Mouse (Mus musculus) forelimb bud, embryonic 11.5 days (tissue): ENCODE data around the gene Ubqln4.
"Not testable (repeated sequence)": the region's sequence is repeated elsewhere in the genome, so short reads cannot be mapped to it uniquely, and the experiment has no call there.

ENCODE experiments used
- DNase-seq: peaks from one replicate; pipeline ENCODE4 v3.0.0-alpha.2; 2012; ENCODE audit warnings: low read depth, low spot score

The Ubqln4 gene

DNA sequence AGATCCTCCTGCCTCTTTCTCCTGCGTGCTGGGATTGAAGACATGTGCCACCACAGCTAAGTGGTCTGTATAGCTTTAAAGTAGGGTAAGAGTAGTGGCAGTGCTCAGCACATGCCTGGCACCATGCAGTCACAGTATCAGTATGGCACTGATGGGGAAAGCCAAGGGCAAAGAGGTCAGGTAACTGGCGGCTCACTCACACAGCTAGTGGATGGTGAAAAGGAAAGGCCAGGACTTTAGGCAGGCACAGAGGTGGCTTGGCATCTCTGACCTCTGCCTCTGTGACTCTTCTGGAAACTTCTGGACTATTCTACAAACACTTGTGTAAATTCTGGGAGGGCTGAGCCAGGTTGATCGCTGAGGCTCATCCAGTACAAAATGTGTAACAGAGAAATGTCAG is 12.6 kb downstream of the Ubqln4 start:
- no peak for DNase-seq

DNA sequence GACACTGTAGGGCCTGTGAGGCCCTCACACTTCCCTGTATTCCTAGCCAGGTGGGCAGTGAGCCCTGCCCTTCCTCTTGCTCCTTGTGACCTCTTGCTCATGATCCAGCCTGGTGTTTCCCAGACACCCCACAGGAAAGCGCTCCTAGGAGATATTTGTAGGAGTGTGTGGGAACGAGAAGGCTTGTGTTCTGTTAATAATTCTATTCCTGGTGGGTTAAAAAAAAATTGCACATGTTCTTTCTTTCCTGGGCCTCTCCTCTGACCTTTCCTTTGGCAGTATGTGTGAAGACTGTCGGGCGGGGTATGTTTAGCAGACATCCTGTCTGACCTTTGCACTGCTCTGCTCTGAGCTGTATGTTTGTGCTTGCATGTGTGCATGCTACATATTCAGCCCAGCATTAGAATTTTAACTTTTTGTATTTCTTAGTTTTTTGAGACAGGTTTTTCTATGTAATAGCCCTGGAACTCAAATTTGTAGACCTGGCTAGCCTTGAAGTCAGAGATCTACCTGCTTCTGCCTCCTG is 13.0 kb downstream of the Ubqln4 start:
- no peak for DNase-seq

DNA sequence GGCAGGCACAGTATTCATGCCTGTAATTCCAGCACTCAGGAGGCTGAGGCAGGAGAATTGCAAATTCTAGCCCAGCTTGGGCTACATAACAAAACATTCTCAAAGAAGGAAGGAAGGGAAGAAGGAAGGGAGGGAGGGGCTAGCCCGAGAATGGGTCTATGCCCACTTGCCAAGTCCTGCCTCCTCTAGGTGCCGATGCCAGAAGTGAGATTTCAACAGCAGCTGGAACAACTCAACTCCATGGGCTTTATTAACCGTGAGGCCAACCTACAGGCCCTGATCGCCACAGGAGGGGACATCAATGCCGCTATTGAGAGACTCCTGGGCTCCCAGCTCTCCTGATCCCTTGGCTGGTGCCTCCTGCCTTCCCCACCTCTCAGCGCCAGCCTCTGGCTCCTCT is 14.3 kb downstream of the Ubqln4 start:
- DNase-seq: no peak

DNA sequence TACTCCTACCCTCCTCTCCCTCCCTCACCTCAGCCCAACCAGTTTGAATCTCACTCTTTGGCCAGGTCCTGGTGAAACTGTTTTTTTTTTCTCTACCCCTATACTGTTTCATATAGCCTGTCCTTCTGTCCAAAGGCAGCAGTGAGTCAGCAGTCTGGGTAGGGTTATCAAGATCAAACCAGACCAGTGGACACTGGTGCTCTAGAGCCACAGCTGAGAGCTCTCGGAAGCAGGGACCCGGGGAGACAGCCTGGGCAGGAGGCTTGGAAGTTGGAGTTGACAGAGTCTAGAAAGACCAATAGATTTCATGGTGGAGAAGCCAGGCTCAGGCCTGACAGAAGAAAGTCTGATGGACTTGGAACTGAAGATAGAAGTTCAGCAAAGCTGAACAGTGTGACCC is 15.1 kb downstream of the Ubqln4 start:
- DNase-seq: no peak

DNA sequence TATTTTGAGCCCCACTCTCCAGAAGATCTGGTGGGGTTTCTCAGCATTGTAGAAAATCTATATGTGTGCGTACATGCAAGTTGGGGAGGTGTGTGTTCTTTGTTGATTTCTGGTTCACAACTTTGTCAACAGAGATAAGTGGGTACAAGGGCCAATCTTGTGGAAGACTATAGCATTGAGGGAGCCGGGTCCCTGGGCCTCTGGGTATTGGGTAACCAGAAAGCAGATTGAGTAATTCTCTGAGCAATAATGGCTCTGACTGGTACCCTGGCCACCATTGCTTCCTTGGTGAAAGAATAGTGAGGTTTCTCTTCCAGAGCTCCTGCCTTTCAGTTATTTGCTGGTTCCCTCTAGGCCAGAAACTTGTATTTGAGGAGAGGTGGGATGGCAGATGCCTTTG is 15.5 kb downstream of the Ubqln4 start:
- no peak for DNase-seq

DNA sequence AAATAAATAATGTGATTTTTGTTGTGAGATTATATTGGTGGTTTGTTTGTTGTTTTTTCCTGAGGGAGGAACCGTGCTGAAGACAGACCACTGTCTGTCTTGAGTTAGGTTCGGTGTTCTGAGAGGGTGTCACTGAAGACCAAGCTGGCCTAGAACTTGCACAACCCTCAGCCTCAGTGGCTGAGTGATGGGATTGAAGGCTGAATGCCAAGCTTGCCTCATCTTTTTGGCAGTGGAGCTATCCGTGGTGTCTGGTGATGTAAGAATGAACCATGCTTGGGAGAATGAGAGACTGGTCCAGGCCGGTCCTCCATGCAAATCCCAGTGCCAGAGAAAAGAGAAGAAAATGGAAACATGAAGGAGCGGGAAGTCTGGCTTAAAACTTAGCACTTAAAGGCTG is 16.1 kb downstream of the Ubqln4 start:
- no peak for DNase-seq

DNA sequence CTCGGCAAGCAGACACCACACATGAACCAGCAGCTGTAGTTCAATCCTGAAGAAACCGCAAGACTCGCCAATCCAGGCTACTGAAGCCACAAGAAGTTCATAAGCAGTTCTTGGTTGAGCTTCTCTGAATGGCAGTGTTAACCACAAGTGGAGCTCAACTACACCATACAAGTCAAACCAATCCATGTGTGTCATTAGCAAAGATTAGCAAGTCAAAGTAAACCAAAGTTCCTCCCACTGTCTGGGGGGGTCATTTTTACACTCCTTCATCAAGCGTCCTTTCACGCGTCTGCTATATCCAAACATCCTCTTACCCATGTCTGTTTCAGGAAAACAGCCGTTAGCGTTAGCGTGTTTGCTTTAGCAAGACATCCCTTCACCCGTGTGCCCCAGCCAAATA is 16.8 kb downstream of the Ubqln4 start:
- no peak for DNase-seq

DNA sequence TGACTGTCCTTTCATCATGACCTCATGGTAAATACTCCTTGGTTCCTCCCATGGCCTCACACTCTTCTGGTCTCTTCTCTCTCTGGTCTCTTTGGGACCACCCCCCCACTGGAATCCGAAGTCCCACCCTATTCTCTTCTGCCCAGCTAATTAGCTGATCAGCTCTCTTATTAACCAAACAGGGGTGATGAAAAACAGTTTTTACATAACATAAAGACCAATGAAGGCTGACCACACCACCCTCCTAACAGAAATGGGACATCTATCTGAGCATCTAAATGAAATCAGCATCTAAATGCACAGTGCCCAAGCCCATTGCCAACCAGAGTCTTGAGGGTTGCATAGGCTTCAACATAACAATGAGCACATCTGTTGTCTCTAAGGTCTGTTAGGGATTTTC is 18.3 kb downstream of the Ubqln4 start:
- no peak for DNase-seq

DNA sequence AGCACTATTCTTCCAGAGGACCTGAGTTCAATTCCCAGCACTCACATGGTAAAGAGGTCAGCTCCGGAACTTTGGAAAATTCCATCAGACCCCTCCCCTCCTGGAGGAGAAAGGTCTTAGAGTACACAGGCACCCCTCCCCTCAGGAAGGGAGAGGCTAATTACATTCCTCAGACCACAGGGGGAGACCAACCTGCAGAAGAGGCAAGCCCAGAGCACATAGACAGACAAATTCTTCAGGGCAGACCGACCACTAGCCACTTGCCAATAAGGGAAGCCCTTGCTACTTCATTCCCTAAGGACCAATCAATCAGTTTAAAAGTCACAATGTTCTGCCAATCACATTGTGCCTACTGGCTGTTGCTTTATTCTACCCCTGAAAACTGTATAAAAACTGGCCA is 19.3 kb downstream of the Ubqln4 start:
- no peak for DNase-seq

DNA sequence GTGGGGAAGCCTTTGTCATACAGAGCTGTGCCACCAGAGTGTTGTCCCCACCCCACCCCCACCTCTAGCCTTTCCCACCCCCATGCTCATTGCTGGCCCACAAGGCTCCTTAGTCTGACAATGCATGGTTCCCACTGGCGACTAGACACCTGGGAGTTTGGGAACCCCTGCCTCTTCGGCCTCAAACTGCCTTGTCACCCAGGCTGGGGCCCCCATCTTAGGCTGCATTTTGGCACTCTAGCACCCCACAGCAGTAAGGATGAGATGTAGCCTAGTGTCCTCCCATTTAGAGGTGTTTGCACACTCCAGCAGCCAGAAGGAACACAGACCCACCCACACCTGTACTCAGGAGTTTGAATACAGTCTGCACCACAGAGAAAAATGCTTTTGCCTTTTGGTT is 20.3 kb downstream of the Ubqln4 start:
- DNase-seq: no peak

DNA sequence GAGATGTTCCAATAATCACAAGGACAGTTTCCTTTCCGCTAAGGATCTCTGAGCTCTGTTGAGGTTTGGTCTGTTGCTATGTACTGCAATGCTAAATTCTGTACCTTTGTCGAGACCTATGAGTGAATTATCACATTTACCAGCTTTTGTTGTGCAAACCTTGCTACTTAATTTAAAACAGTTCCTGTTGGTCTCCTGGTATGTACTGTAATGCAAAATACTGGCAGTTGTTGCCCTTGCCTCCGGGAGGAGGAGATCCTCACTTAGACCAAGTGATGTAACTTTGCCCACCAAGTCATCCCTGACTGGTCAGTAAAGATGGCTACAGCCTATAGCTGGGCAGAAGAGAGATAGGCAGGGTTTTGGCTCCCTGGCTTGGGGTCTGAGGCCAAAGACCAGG is 22.0 kb downstream of the Ubqln4 start, which contains the start of gene Ssr2:
Gene Ssr2, plus strand, starts transcription at position 337 of the 400 bp plus-strand sequence.
- no peak for DNase-seq

DNA sequence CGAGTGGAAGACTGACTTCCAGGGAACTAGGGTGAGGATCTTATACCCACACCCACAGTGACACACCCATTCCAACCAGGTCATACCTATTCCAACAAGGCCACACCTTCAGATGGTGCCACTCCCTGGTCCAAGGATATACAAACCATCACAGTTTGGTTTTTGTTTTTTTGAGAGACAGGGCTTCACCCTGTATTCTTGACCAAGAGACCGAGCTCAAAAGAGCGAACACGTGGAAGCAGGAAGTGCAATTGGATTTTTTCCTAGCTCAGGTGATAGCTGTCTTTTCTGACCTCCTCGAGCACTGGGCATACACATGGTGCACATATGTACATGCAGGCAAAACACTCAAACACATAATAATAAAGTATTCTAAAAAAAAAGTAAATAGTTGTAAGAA is 24.3 kb downstream of the Ubqln4 start:
- DNase-seq: not testable (repeated sequence)

DNA sequence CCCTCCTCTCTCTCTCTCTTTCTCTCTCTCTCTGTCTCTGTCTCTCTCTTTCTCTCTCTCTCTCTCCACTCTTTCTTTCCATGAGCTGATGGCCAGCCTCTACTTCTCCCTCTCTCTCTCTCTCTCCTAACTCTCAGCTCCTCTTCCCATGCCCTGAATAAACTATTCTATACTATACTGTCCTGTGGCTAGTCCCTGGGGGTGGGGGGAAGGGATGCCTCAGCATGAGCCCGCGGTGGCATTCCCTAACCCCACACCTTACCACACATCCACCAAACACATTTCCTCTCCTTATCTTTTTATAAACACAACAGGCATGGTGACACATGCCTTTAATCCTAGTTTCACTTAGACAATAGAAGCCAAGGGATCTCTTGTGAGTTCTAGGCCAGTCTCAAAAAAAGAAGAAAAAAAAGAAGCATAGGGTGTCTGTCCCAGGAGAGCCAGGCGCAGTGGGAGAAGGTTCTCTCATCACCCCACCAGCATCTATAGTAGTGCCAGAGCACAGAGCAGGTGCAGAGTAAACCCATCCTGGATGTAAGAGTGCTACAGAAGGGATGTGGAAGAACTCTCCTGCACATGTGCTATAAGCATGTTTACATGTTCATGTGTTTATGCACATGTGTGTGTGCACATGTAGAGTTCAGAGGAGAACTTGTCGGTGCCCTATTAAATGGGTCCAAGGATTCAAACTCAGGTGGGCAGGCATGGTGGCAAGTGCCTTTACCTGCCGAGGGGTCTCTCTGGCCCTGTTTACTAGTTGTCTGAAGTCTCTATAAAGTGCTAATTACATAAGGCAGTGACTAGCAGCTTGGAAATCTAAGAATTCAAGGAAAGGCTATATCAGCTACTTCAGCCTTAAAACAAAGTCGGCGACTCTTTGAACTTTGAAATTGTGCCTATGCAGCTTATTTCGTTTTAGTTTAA is 25.2 kb downstream of the Ubqln4 start:
- DNase-seq: no peak

DNA sequence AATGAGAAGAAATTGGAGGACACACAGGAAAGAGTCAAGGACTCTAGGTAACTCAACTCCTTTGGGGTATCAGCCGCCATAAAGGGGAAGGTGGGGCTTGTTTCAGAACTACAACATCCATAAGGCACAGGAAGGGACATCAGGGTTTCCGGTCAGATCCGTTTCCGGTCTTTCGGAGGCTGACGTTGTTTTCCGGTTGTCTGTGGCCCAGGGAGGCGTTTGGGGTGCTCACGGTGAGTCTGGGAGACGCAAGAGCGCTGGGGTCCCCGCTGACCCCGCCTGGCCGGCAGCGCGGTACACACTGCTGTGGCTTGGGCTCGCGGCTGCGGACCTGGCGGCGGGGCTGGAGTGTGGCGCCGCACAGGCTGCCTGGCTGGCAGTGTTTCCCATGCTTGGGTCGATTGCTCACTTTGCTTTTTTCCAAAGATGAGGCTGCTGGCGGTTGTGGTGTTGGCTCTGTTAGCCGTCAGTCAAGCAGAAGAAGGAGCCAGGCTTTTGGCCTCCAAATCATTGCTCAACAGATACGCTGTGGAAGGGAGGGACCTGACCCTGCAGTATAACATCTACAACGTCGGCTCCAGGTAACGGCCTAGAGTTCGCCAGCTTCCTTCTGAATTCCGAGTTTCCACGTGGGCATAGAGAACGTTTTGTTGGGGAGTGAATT is 26.0 kb downstream of the Ubqln4 start:
- DNase-seq: peak; percentile 75

DNA sequence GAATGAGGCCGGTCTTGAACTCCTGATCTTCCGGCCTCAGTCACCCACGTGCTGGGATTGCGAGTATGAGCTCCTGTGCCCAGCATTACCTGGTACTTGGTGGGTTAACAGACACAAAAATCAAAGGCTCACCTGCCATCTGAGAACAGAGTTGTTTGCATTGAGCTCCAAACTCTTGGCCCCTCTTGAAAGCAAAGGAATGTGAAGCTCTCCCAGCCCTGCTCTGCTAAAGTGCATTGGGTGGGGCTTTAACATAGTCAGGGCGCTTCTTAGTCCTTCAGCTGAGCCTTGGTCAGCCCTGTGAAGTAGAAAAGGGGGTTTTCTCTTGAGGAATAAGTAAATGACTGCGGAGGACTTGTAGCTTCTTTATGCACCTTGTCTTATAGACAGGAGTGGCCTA is 32.2 kb downstream of the Ubqln4 start:
- no peak for DNase-seq

DNA sequence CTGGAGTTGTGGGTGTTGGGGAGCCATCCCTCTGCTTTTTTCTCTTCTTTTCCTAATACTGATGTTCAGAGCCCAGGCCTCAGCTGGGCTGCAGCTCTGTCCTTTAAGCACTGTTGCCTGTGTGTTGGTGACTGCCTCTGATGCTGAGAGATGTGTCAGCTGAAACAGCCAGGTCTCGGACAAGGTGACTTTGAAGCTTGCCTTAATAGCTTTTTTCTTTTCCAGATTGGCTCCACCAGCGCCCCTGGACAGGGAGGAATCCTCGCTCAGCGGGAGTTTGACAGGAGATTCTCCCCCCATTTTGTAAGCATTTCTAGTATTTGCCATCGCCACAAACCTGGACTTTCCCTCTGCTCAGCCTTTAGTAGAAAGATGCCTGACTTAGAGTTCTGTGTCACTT is 33.1 kb downstream of the Ubqln4 start:
- DNase-seq: no peak

DNA sequence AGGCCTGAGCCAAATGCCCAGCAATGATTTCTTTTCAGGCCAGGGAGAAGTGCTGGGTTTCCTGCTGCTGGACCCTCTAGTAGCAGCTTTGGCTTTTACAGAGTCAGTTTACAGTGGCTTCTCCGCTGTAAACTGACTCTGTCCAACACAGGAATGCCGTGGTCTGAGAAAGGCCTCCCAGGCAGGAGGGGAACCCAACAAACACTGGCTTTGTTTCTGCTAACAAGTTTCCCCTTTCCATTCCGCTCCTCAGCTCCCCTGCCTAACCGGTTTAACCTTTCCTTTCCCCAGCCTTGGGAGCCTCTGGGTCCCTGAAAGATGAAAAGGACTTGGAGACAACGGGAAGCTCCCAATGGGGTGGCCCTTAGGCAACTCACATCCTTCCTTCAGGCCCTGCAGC is 36.7 kb downstream of the Ubqln4 start:
- peak; percentile 34 for DNase-seq

DNA sequence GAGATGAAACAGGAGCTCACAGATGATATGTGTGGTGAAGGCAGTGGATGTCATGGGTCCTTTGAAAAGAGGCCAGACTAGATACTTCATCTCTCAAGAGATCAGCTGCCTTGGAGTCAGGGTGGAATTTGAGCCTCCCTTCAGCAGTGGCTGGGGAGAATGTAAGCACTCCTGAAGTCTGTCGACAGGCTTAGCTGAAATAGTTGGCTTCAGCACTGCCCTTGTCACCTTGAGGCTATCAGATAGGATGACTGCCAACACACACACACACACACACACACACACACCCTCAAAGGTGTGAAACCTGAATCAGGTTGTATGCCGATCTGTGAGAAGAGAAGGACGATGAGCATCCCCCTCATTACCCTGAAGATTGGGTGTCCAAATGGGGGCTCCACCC is 37.5 kb downstream of the Ubqln4 start:
- DNase-seq: no peak

DNA sequence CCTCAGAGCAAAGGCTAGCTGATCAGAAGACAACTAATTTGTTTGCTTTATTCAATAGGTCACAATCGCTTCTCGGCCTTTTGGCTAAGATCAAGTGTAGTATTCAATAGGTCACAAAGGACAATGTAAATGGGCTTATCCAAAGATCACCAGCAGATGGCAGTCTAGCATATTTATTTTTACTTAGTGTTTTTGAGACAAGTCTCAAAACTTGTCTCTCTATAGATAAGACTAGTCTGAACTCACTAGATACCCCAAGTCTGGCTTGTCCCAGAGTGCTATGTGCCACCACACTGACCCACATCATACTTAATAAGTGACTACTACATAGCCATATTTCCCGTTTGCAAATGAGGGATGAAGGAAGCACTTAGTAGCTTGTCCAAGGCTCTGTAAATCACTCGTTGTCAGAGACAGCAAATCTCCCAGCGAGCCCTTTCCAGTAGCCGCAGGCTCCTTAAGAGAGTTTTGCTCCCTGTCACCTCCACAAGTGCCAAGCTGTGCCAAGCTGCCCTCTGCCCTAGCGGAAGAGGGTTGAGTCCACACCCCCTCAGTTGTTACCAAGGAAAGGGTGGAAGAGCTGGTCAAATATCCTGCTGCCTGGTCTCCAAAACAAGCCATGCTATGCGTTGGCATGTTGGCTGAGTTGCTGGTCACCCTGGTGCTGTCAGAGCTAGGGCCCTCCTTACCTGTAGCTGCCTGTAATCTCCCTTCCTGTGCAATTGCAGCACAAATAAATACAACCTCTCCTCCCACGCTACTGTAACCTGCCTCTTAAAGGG is 38.6 kb downstream of the Ubqln4 start:
- DNase-seq: peak; percentile 74

DNA sequence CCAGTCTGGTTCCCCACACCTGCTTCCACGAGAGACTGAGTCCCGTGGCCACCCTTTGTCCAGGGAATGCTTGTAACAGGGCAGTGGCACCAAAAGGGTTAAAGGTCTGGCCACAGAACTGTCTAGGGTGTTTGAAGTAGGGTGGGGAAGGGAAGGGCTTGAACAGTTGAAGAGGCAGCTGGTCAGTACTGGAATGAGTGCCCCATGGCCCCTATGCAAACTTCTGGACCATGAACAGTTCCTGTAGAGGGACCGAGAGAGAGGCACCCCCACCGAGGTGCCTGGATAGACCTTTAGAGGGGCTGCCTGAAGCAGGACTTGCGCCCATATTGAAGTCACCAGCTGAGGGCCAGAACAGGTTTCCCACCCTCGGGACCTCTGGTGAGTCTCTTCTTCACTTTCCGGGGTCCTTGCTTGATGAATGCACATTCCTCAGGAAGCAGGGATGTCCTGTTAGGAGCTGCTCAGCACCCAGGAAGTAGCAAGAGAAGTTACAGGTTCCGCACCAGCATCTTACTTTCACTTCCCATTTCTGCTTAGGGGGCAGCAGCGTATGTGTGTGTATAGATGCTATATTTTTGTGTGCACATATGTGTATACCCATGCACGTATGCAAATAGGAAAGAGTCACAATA is 39.5 kb downstream of the Ubqln4 start:
- no peak for DNase-seq

DNA sequence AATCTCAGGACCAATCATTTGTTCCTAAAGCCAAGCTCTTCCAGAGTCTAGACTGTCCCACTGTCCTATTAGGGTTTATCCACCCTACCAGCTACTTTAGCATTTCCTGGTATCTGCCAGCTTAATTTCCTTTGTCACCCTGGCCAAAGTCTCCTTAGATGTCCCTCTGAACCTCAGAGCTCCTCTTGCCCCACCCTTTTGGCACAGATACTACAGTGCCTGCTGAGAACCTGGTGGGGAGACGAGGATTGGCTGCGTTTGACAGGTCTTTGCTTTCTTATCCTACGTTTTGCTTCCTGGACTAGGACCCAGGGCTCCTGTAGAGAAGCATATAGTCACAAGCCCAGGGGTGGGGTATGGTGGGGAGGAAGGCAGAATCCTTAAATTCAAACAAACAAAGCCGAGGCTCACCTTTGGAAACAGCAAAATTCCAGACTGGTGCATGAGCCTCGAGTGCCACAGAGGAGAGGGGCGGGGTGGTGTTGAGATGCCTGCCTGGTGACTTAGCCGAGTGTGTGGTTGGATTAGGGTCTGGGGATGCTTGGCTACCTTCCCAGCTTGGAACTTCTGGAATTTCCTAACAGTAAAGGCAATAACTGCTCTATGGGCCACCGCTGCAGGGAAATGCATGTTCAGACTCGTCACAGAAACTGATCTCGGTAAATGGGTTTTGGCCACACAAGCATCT is 40.5 kb downstream of the Ubqln4 start:
- DNase-seq: no peak
